Mouse (Mus musculus): ENCODE data around the gene Ckap2l.

Ckap2l gene

GRCm38 (mm10) chr2:129296671-129297588 is at the start of gene Ckap2l:
Gene Ckap2l (minus strand): TSS chr2:129297212.
- peak; percentile 91 for DNase-seq (ENCODE audit: low read depth, low spot score)

GRCm38 (mm10) chr2:129338138-129338621 is 41.2 kb upstream of the Ckap2l start:
- no peak for DNase-seq (ENCODE audit: low read depth, low spot score)

- no peak for DNase-seq (ENCODE audit: low read depth, low spot score)
Observed at GRCm38 (mm10) chr2:129333471-129333870, 36.5 kb upstream of the Ckap2l start.

GRCm38 (mm10) chr2:129330540-129330939 is 33.5 kb upstream of the Ckap2l start:
- DNase-seq (ENCODE audit: low read depth, low spot score) = no peak

GRCm38 (mm10) chr2:129330024-129330423 is 33.0 kb upstream of the Ckap2l start:
- DNase-seq (ENCODE audit: low read depth, low spot score) = no peak

GRCm38 (mm10) chr2:129328238-129328637 is 31.2 kb upstream of the Ckap2l start:
- DNase-seq (ENCODE audit: low read depth, low spot score) = no peak

- no peak for DNase-seq (ENCODE audit: low read depth, low spot score)
Observed at GRCm38 (mm10) chr2:129324216-129324615, 27.2 kb upstream of the Ckap2l start.

GRCm38 (mm10) chr2:129322117-129322635 is 25.2 kb upstream of the Ckap2l start:
- no peak for DNase-seq (ENCODE audit: low read depth, low spot score)

- no peak for DNase-seq (ENCODE audit: low read depth, low spot score)
Observed at GRCm38 (mm10) chr2:129320033-129320605, 23.1 kb upstream of the Ckap2l start.

- no peak for DNase-seq (ENCODE audit: low read depth, low spot score)
Observed at GRCm38 (mm10) chr2:129315831-129316230, 18.8 kb upstream of the Ckap2l start.

GRCm38 (mm10) chr2:129314880-129315279 is 17.9 kb upstream of the Ckap2l start:
- no peak for DNase-seq (ENCODE audit: low read depth, low spot score)

GRCm38 (mm10) chr2:129313934-129314333 is 16.9 kb upstream of the Ckap2l start:
- DNase-seq (ENCODE audit: low read depth, low spot score) = no peak

DNA sequence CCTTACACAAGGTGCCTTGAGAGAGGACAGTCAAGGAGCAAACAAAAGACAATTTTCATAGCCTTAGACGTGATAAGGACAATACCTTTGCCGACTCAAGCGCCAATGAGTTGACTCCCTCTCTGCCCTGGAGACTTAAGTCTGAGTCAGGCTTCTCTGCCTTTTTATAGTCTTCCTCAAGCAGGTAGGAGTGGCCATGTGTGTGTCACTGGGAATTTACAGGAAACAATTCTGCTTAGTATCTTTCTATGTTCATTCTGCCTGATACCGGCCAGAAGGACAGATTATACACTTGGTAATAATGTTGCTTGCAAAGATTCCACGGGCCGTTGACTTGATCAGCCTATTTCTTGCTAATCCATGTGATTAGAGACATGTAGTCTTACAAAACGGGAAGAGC is 12.8 kb upstream of the Ckap2l start, which contains the start of gene Il1a:
Il1a (minus strand) TSS at position 137 of the 400 bp plus-strand sequence.
- DNase-seq (ENCODE audit: low read depth, low spot score) = no peak

DNA sequence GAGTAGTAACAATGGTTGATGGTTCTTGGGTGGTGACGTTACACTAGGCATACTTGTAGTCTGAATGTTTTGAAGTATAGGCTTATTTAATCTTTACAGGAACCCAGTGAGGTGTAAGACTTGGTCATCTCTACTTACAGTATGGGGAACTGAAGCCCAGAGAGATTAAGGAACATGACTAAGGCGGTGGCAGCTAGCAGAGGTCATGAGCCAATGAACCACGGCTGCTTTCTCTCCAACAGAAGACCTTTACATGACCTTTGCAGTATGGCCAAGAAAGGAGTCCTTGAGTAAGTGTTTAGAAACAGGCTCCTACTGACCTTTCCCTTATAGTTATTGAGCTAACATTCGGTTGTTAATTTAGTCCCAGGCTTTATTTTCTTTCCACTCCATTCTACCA is 9.0 kb upstream of the Ckap2l start:
- no peak for DNase-seq (ENCODE audit: low read depth, low spot score)

GRCm38 (mm10) chr2:129297589-129297982 is 574 bp upstream of the Ckap2l start:
- DNase-seq (ENCODE audit: low read depth, low spot score) = peak; percentile 4

DNA sequence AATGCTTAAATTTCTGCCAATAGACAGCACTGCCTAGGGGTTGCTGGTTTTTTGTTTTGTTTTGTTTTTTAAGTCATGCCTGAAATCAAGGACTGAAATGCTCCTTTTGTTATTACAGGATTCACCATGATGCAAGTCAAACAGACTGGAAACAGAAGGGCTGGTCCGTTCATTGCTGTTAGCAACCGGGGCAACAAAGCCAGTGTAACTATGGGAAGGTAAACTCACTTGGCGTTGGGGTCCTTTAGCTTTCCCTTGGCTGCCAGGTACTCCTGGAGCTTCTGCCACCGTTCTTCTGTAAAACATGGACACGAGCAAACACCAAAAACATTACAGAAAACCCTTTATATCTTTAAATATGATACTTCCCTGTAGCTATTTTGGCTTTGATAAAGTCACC is 926 bp downstream of the Ckap2l start:
- no peak for DNase-seq (ENCODE audit: low read depth, low spot score)

- no peak for DNase-seq (ENCODE audit: low read depth, low spot score)
Observed at GRCm38 (mm10) chr2:129295075-129295474, 1.9 kb downstream of the Ckap2l start.

DNA sequence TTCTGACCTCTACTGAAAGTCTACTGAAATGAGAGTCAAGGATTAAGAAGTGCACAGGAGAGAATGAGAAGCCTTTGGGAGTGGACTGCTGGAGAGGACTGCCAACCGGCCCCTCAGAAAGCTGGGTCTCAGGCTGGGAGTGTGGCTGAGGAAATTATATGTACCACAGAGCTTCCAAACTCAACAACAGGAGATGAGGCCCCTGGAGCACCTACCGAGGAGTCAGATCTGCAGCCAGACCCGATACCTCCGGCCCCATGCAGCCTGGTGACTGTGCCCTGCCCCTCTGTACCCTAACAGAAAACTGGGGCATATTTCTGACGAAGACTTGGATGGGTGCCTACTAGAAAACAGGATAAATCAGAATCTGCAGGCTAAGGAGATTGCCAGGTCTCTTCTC is 23.2 kb downstream of the Ckap2l start:
- DNase-seq (ENCODE audit: low read depth, low spot score) = no peak

DNA sequence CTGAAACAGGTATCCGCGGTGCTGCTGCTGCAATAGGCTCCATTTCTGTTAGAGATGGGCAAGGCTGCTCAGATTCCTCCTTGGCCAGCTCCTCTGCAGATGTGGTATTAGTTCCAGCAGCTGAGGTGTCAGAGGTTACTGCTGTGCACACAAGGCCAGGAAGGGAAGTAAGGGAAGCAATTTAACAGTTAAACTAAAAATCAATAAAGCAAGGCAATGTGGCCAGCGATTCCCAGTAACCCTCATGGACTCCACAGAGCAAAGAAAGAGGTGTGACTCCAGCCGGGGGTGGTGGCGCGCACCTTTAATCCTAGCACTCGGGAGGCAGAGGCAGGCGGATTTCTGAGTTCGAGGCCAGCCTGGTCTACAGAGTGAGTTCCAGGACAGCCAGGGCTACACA is 26.4 kb downstream of the Ckap2l start:
- DNase-seq (ENCODE audit: low read depth, low spot score) = no peak

DNA sequence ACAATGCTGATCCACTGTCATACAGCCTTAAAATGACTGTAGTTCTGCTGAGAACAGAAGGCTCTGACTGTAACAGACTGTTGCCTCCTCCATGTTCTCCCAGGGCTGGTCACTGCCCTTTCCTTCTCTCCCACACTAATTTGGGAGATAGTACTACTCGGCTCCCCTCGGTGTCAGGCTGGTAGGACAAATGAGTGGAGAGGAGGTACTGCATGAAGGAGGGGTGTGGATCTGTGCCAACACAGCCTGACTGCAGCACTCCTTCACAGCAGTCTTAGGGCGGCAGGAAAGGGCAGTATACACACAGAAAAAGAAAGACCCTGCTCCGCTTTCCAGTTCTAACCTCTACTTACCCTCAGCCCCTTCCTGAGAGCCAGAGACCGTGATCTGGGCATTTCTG is 27.0 kb downstream of the Ckap2l start:
- no peak for DNase-seq (ENCODE audit: low read depth, low spot score)

DNA sequence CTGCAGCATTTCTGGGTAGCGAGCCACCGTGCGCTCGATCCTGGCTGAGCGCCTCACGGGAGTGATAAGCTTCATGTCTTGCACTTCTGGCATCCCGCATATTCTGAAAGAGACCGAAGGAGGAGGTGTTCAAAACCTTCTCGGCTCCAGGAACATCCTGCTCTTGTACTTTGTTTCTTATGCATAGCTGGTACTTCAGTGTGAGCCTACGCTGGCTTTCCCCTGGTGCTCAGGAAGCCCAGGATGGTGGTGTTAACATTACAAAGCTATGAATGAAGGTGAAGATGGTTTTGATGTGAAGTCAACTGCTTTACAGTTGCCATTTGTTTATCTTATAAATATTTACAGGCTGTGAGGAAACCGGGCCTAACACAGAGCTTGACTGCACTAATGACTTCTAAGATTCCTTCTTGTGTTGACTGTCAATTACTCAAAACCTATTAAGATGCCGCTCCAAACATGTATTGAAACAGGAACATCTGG is 27.8 kb downstream of the Ckap2l start:
- DNase-seq (ENCODE audit: low read depth, low spot score) = no peak

- no peak for DNase-seq (ENCODE audit: low read depth, low spot score)
Observed at GRCm38 (mm10) chr2:129267738-129268137, 29.3 kb downstream of the Ckap2l start.

All from WW6 (cell line).